Mouse (Mus musculus): ENCODE data around the gene Fank1.

GRCm38 (mm10) chr7:133781583-133781982 is 4.9 kb downstream of the Fank1 start:
- TF ChIP-seq POLR2A (IDR thresholded peaks at IDR 0.05; ENCODE audit: insufficient read depth, low read depth, low read length) (no peak), CTCF (IDR thresholded peaks at IDR 0.05; ENCODE audit: insufficient read depth, low read depth, low read length) (no peak)

Data from olfactory bulb, adult 2 months (tissue).